Mouse (Mus musculus) spleen, embryonic (tissue): Measurements from ENCODE around the gene BC030870.

ENCODE experiments used
- CTCF ChIA-PET: fragments of 350-600 bp; sonication (Branson Sonifier 250); formaldehyde crosslinking; loops from one replicate; lab custom pipeline; 2022; lab: Charles Lee

Gene BC030870

DNA sequence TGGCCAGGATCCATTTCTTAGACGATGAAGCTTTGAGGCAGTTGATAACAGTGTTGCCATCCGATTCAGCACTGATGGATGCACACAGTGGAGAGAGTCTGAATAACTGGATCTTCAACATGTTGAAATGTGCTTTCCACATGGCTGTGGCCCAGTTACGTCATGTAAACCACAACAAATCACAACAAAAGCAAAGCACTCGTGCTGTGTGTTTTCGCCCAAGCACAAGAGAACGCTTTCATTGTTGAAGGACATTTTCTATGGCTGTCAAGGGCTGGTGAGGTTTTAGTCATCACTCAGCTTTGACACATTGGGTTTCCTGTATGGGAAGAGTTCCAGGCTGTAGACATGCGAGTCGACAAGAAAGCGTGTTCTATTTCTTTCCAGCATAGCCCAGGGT lies 48.6 kb downstream of the BC030870 start:
- CTCF ChIA-PET: no interaction called here

DNA sequence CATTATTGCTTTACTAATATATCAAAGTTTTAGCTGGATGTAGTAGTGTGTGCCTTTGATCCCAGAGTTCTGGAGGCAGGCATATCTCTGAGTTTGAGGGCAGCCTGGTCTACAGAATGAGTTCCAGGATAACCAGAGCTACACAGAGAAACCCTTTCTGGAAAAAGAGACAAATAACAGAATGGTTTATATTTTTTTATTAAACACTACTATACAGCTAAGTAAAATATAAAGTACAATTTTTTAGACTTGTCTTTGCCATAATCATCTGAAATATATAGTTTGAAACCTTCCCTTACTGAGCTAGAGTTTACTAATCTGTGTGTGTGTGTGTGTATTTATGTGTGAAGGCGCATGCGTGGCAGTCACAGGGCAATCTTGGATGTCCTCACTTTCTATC lies 54.6 kb downstream of the BC030870 start, which contains the start of gene Gm10663:
Gene Gm10663, plus strand, starts transcription at position 301 of the 400 bp plus-strand sequence.
- CTCF ChIA-PET: no interaction called here

GRCm38 (mm10) chr8:65070996-65071395 lies 58.4 kb downstream of the BC030870 start:
- CTCF ChIA-PET: no interaction called here

- CTCF ChIA-PET: no interaction called here
Measured at GRCm38 (mm10) chr8:65068473-65068819, 60.9 kb downstream of the BC030870 start.

DNA sequence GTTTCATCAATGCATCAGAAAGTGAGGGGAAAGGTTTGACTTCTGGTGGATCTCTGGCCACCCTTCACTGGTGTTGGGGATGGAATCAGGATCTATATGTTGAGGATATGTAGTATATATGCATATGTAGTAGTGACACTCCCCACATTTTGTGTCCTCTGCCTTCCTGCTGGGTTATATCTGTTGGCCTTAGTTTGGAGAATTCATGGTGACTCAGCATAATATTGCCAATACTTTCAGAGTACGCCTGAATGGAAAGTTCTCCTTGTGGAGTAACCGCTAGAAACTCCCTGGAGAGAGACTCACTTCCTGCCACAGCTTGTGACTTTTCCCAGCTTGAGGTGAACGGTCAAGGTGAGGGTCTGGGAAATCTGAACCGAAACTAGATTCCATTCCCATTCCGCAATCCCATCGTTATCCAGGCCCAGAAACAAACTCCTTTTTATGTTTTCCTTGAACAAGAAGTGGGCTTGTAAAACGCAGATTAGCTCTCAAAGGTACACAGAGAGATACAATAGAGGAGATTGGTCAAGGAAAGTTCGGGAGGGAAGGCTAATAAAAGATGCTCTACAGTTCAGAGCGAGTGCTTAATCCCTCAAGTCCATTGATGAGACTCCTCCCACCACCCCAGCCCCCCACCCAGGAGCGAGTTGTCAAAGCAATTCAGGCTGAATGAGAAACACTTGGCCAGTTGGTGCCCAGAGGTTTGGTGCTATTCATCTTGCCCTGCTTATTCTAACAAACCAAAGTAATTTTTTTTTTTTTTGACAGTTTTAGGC lies 61.5 kb downstream of the BC030870 start:
- CTCF ChIA-PET: no interaction called here

- CTCF ChIA-PET: no interaction called here
Measured at GRCm38 (mm10) chr8:65067031-65067430, 62.3 kb downstream of the BC030870 start.

DNA sequence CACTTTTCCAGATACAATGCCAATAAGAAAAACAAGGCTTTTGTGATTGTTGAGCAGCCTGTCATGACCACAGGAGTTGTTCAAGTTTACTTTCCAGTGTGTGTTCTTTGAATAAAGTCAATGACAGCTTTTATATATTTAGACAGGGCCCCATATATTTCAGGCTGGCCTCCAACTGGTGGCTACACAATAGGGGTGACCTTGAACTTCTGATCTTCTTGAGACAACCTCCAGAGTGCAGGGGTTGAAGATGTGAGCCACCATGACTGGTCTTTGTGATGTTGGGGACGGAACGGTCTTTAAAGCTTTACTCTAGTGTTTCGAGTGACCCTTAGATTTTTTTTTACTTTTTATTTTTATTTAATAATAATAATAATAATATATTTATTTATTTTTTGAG lies 63.7 kb downstream of the BC030870 start:
- CTCF ChIA-PET: no interaction called here

DNA sequence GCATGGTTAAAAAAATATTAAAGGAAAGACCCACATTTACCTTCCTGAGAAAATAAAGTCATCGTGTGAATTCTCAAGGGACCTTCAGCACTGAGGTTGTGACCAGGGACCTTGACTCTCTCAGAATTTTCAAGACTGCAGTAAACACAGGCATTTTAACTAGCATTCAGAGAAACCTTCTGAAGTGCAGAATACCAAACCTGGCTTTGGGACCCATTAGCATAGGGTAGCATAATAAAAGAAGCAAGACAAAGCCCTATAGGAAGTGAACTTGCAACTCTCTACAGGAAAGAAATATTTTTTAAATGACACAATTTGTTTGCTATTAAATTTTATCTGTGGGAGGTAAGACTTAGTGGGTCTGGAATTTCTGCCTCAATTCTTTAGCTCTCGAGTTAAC lies 65.3 kb downstream of the BC030870 start:
- CTCF ChIA-PET: no interaction called here

DNA sequence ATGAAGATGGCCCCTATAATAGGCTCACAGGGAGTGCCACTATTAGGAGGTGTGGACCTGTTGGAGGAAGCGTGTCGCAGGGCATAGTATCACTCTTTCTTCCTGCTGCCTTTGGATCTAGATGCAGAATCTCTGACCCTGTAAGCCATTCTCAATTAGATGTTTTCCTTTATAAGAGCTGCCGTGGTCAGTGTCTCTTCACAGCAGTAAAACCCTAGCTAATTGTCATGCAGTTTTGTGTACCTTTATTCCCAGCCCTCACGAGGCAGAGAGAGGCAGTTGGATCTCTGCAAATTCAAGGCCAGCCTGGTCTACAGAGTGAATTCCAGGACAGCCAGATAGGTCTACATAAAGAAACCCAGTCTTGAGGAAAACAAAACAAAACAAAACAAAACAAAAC lies 67.2 kb downstream of the BC030870 start:
- CTCF ChIA-PET: no interaction called here

GRCm38 (mm10) chr8:65056722-65057121 lies 72.6 kb downstream of the BC030870 start:
- CTCF ChIA-PET: no interaction called here

DNA sequence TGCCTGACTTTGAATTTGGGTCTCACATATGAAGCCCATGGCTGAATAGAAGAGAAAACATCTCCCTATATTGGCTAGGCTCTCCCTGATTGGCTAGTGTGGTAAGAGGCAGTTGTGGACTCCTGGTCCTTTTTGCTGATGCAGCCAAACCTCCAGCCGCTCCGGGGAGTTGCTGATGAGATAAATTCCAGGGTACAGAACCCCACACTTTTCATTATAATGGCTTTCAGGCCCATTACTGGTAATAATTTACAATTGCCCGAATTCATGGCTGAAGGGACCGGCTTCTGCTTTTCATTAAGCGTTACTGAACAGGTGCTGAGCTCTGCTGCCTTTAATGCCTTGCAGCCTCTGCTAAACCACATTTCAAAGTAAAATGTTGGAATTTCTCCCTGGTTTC lies 75.4 kb downstream of the BC030870 start:
- CTCF ChIA-PET: no interaction called here

DNA sequence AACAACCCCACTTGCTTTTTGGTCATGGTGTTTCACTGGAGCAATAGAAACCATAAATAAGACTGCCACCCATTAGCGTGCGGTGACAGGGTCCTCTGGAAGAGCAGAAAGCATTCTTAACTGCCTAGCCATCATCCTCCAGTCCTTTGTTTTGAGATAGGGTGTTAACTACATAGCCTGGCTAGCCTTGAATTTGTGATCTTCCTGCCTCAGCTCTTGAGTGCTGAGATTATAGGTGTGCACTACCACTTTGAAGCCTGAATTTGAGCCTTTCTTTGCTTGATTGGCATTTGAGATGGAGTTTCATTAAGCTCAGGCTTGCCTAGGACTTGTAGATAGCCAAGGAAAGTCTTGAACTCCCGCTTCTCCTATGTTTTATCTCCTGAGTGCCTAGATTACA lies 75.8 kb downstream of the BC030870 start:
- CTCF ChIA-PET: no interaction called here

GRCm38 (mm10) chr8:65047801-65048200 lies 81.6 kb downstream of the BC030870 start:
- CTCF ChIA-PET: no interaction called here

DNA sequence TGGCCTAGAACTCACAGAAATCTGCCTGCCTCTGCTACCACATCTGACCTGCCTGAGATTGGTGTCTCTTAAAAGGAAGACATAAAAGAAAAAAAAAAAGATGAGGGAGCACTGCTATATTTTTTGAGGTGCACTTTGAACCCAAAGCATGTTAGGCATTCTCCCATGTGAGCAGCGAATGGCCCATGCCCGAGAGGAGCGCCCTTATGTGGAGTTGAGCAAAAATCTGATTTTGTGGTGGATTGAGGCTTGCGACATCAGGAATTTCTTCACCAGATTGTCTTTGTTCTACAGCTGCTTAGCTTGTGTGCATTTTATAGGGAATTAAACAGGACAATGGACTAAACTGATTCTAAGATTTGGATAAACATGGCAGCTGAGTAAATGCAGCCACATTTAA lies 82.2 kb downstream of the BC030870 start:
- CTCF ChIA-PET: no interaction called here

GRCm38 (mm10) chr8:65046565-65046964 lies 82.8 kb downstream of the BC030870 start:
- CTCF ChIA-PET: no interaction called here

- CTCF ChIA-PET: no interaction called here
Measured at GRCm38 (mm10) chr8:65037117-65037533, 92.2 kb downstream of the BC030870 start, which contains the start of gene Apela. TSS of gene Apela (minus strand) at chr8:65037336.
